Mouse (Mus musculus): ENCODE measurements around the gene Dlgap3. TPM values are rescaled to one million over a fixed set of nuclear protein-coding genes. Genes with fewer than 3 reads are reported as not detected.

The Dlgap3 gene
- total RNA-seq, 2 experiments from 2014 or later: 401 to 410 TPM

GRCm38 (mm10) chr4:127172119-127172518, 3.1 kb downstream of the Dlgap3 start:
- intact Hi-C loops (cut with DNase I): loop anchor here (2.0 kb wide), 1 partner anchor 63 kb away; no protein-coding TSS in a partner anchor
- DNase-seq (ENCODE audit: low spot score in 2 of 2): no peak

DNA sequence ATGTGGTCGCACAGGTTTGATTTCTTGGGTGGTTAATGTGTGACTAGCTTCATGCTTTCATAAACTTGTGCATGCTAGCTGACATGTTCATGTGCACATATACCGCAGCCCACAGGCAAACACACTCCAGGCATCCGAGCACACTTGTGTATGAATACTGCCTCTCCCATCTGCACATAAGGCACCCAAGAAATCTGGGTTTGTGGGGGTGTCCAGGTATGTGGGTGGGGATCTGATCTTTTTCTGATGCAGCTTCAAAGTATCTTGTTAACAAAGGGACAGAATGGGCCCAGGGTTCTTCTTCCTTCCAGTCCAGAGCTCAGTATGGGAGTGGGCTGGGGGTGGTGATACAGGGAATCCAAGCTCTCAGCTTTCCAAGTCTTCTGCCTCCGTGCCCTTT, 3.6 kb downstream of the Dlgap3 start:
- DNase-seq (ENCODE audit: low spot score in 2 of 2): no peak
- intact Hi-C loops (cut with DNase I): loop anchor here (2.0 kb wide), 1 partner anchor 62 kb away; no protein-coding TSS in a partner anchor

GRCm38 (mm10) chr4:127173461-127173860, 4.5 kb downstream of the Dlgap3 start:
- no peak for DNase-seq (ENCODE audit: low spot score in 2 of 2)
- intact Hi-C loops (cut with DNase I): loop anchor here (2.0 kb wide), 1 partner anchor 61 kb away; no protein-coding TSS in a partner anchor

- no peak for DNase-seq (ENCODE audit: low spot score in 2 of 2)
- intact Hi-C loops (cut with DNase I): no loop called here
Observed at GRCm38 (mm10) chr4:127174075-127174899, 5.3 kb downstream of the Dlgap3 start.

DNA sequence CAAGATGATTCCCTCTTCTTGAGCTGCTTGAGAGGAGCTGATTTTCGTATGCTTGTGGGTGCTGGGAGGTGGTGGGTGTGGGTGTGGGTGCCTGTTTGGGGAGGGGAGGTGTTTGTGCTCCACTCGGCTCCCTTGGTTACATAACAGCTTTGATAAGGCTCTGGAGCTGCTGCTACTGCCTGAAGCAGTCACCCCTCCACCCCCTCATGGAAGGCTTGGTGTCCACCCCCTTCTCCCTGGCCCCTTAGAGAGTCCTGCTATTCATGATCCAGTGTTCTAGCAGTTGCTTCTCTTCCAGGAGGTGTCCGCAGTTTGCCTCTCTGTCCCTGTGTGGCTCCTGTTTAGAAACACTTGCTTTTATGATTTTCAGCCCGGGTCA, 5.9 kb downstream of the Dlgap3 start:
- intact Hi-C loops (cut with DNase I): no loop called here
- DNase-seq (ENCODE audit: low spot score in 2 of 2): peak in 1 of 2 experiments; percentile 60

DNA sequence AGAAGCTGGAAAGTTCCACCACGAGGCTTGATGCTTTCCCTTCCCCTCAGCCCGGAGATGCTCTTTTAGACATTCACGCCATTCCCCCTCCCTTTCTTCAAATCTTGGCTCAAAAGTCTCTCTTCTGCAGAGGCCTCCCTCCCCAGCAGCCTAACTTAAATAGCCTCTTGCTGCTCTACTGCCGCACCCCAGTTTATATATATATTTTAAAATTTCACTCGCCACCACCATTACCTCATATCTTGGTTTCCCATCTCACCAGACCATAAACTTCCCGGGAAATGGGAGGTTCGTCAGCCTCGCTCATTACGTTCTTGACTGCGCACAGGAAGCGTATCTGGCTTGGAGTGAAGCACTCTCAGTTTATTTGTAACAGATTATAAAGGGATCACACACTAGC, 9.0 kb downstream of the Dlgap3 start:
- intact Hi-C loops (cut with DNase I): no loop called here
- DNase-seq (ENCODE audit: low spot score in 2 of 2): no peak

- no peak for DNase-seq (ENCODE audit: low spot score in 2 of 2)
- intact Hi-C loops (cut with DNase I): no loop called here
Observed at GRCm38 (mm10) chr4:127178671-127179070, 9.7 kb downstream of the Dlgap3 start.

DNA sequence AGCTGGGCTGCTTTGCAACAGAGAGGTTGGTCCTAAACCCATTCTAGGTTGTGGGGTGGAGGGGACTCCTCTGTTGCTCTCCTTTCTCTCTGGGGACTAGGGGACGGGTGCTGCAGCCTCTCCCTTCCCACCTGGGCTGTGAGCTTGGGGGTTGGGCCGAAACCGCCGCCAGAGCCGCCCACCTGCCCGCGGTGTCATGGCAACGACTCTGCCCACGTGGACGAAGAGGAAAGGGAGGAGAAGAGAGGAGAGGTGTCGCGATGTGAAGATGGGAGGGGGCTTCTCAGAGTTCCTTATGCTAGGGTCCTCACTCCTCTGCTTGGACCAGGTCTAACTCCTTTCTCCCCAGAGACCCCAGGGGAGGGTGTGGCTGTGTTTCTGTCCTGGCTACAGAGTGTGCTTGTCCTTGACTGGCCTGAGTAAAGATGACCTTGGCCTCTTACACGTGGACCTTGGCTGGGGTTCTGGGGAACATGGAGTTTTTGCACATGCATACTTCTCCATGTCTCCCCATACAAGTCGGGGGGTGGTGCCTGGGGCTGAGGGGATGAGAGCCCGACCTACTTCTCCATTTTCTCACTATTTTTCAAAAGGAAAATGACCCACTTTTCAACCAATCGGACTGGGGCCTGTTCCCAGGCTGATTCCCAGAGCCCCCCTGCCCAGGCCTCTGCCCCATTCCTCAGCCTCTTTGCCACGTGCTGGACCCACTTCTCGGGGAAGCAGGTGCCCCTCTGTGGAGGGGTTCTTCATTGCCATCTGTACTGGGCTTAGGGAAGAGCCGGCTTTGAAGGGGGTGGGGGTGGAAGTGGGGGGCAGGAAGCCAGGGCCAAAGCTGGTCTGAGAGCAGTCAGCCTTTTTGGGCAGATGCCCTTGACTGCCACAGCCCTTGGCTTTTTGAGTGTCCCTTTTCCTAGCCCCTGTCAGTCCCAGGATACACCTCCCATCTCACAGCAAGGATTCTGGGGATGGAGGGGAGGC, 10.8 kb downstream of the Dlgap3 start:
- peak in 1 of 2 experiments; percentile 79 for DNase-seq (ENCODE audit: low spot score in 2 of 2)
- intact Hi-C loops (cut with DNase I): no loop called here

- intact Hi-C loops (cut with DNase I): no loop called here
- no peak for DNase-seq (ENCODE audit: low spot score in 2 of 2)
Observed at GRCm38 (mm10) chr4:127180450-127180840, 11.4 kb downstream of the Dlgap3 start.

GRCm38 (mm10) chr4:127181010-127181409, 12.0 kb downstream of the Dlgap3 start:
- DNase-seq (ENCODE audit: low spot score in 2 of 2): no peak
- intact Hi-C loops (cut with DNase I): no loop called here

GRCm38 (mm10) chr4:127183867-127184266, 14.9 kb downstream of the Dlgap3 start:
- intact Hi-C loops (cut with DNase I): no loop called here
- DNase-seq (ENCODE audit: low spot score in 2 of 2): no peak

GRCm38 (mm10) chr4:127190921-127191320, 21.9 kb downstream of the Dlgap3 start:
- DNase-seq (ENCODE audit: low spot score in 2 of 2): no peak
- intact Hi-C loops (cut with DNase I): no loop called here

- no peak for DNase-seq (ENCODE audit: low spot score in 2 of 2)
- intact Hi-C loops (cut with DNase I): no loop called here
Observed at GRCm38 (mm10) chr4:127192704-127193103, 23.7 kb downstream of the Dlgap3 start.

DNA sequence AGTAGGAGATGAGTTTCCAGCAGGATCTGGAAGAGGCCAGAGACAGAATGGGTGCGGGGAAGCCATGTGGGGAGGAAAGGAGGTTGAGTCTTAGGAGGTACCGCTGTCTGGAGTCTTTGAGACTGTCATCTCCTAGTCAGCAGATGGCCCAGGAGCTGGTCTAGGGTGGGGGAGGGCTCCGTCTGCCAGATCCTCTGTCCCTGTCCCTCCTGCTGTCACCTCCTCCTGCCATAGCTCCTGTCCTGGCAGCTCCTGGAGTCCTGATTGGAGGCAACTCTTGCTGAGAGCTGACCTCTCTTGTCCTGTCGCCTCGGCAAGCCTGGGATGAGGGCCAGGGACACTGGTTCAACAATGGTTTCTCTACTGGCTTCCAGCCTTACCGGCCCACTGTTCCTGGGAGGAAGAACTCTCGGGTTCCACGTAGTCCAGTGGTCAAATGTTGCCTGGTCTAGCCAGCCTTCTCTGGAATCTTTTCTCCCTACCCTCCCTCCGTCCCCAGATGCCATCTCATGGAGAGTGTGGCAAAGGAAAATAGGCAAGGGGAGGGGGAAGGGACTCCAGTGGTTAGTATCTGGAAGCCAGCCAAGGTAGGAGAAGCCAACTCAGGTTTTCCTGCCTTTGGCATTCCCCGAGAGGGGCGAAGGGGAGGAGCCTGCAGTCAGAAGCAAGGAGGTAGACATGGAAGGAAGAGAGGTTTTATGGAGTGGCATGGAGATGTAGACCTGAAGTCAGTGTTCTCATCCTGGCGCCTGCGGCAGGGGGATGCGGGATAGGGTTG, 24.6 kb downstream of the Dlgap3 start:
- DNase-seq (ENCODE audit: low spot score in 2 of 2): no peak
- intact Hi-C loops (cut with DNase I): no loop called here

DNA sequence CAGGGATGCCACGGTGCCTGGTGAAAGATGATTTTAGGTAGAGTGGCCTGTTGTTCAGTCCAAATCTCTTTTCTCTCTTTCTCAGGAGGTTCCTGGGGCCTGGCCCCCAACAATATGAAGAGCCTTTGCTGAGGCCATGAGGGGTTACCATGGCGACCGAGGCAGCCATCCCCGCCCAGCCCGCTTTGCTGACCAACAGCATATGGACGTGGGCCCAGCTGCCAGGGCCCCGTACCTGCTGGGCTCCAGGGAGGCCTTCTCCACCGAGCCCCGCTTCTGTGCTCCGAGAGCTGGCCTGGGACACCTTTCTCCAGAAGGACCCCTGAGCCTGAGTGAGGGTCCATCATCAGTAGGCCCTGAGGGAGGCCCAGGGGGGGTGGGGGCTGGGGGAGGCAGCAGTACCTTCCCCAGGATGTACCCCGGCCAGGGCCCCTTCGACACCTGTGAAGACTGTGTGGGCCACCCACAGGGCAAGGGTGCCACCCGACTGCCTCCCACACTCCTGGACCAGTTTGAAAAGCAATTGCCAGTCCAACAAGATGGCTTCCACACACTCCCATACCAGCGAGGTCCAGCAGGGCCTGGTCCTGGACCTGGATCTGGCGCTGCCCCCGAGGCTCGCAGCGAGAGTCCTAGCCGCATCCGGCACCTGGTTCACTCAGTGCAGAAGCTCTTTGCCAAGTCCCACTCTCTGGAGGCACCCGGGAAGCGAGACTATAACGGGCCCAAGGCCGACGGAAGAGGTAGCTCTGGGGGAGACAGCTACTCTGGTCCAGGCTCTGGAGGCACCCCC, 25.7 kb downstream of the Dlgap3 start:
- no peak for DNase-seq (ENCODE audit: low spot score in 2 of 2)
- intact Hi-C loops (cut with DNase I): no loop called here

- DNase-seq (ENCODE audit: low spot score in 2 of 2): no peak
- intact Hi-C loops (cut with DNase I): no loop called here
Observed at GRCm38 (mm10) chr4:127198609-127199008, 29.6 kb downstream of the Dlgap3 start.

- no peak for DNase-seq (ENCODE audit: low spot score in 2 of 2)
- intact Hi-C loops (cut with DNase I): no loop called here
Observed at GRCm38 (mm10) chr4:127199406-127199805, 30.4 kb downstream of the Dlgap3 start.

DNA sequence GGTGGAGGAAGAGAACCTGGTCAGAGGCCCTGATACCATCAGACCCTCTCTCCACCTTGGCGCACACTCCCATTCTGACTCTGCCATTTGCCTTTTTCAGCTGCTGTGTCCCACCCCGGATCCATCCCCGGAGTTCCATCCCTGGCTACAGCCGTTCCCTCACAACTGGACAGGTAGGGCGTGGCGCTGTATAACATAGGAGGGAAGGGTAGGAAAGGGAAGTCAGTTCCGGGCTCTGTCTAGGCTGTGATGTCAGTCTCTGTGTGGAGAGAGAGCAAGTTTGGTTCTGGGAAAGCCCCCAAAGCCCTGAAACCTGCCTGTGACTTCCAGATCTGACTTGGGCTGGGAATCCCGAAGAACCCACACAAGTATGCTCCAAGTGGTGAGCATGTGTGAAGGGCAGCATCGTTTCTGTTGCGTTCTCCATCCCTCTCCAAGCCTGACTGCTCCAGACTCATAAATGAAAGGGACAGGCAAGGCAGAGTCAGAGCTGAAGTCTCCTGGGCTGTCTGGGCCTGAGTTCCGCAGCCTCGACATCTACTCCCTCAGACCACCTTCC, 31.2 kb downstream of the Dlgap3 start:
- intact Hi-C loops (cut with DNase I): no loop called here

More for the DNA sequence above, 31.2 kb downstream of the Dlgap3 start:
- no peak for DNase-seq (ENCODE audit: low spot score in 2 of 2)

Data from left cerebral cortex, postnatal 14 days (tissue).